Mouse (Mus musculus) neural tube, embryonic 14.5 days (tissue): ENCODE data around the gene Sfmbt1. TPM values are rescaled to one million over a fixed set of nuclear protein-coding genes. Genes with fewer than 3 reads are reported as not detected.

Experiments used
- ATAC-seq: fragments of 200-750 bp; cut with Nextera tagmentation; 2 replicates; pipeline ENCODE4 v1.8.0; 2017; ENCODE audit warnings: low read depth, mild to moderate bottlenecking, moderate TSS enrichment, moderate library complexity
- H3K27ac ChIP-seq: fragments of 300-500 bp; sonication (generic); 2 replicates; pipeline ENCODE4 v1.5.1; 2014; ENCODE audit warnings: low read depth, mild to moderate bottlenecking, control low read depth, low read length, moderate library complexity, mixed read lengths
- H3K27me3 ChIP-seq: fragments of 300-500 bp; sonication (generic); 2 replicates; pipeline ENCODE4 v1.6.1; 2014; ENCODE audit warnings: low read length; ENCODE audit not compliant: control insufficient read depth, insufficient read depth
- H3K36me3 ChIP-seq: fragments of 300-500 bp; sonication (generic); 2 replicates; pipeline ENCODE4 v1.6.1; 2014; ENCODE audit warnings: low read length, mixed read lengths; ENCODE audit not compliant: control insufficient read depth, insufficient read depth
- H3K4me1 ChIP-seq: fragments of 300-500 bp; sonication (generic); 2 replicates; pipeline ENCODE4 v1.6.1; 2014; ENCODE audit warnings: low read length; ENCODE audit not compliant: control insufficient read depth, insufficient read depth
- H3K4me2 ChIP-seq: fragments of 300-500 bp; sonication (generic); 2 replicates; pipeline ENCODE4 v1.6.1; 2014; ENCODE audit warnings: mild to moderate bottlenecking, low read depth, low read length, control low read depth
- H3K4me3 ChIP-seq: fragments of 300-500 bp; sonication (generic); 2 replicates; pipeline ENCODE4 v1.5.1; 2014; ENCODE audit warnings: low read depth, low read length, control low read depth, mixed read lengths
- H3K9ac ChIP-seq: fragments of 300-500 bp; sonication (generic); replicated peaks from 2 replicates; pipeline ENCODE4 v1.6.1; 2014; ENCODE audit warnings: low read depth, mild to moderate bottlenecking, control low read depth, low read length, mixed read lengths
- H3K9me3 ChIP-seq: fragments of 300-500 bp; sonication (generic); 2 replicates; pipeline ENCODE4 v1.6.1; 2016; ENCODE audit warnings: low read length; ENCODE audit not compliant: control insufficient read depth
- WGBS: fragments of 180-500 bp; shearing (Covaris S2); extraction: QIAGEN DNeasy Blood & Tissue Kit; methylation state at CpG from one replicate; pipeline ENCODE4 v1.1.7; 2014; 5-methylcytosine and 5-hydroxymethylcytosine counted together
- polyA plus RNA-seq: library from polyadenylated mRNA; unstranded; fragments of >200 nt; fragmentation: Nextera tagmentation; extraction: Ambion mirVana; gene quantifications from 2 replicates; pipeline ENCODE4 v1.2.1, GENCODE M21; 2014

Sfmbt1 gene
- polyA plus RNA-seq, 1 experiment from 2014 or later = 22.1 TPM

DNA sequence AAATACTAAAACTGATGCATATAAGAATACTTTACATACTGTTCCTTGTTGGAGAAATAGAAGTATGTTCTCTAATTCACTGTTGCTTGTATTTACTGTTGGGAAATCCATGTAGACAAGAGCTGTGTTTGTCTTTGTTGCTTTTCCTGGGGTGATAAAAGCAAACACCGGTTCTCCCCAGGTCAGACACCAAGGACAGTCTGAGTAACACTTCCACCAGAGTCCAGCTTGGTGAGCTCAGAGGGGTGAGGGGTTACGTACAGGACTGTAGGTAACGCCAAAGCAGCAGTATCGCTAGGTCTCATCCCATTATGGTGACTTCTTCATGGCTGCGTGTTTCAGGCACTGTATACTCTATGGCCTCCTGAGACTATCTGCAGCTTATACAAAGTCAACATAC lies 20.0 kb downstream of the Sfmbt1 start:
- H3K4me3 ChIP-seq = no peak overlapping the region
- no peaks in the 10 kb centered on the region for H3K9me3 ChIP-seq
- no peak overlapping the region for H3K4me2 ChIP-seq
- no peaks in the 10 kb centered on the region for H3K27me3 ChIP-seq
- 94% methylated on average over 5 of the region's 5 CpGs for WGBS
- ATAC-seq = no peak
- no peaks in the 10 kb centered on the region for H3K4me1 ChIP-seq
- no peak overlapping the region for H3K9ac ChIP-seq
- no peak overlapping the region for H3K27ac ChIP-seq
- no peaks in the 10 kb centered on the region for H3K36me3 ChIP-seq

GRCm38 (mm10) chr14:30735810-30736209 lies 21.2 kb downstream of the Sfmbt1 start:
- Histone ChIP-seq H3K36me3 (no peaks in the 10 kb centered on the region), H3K27me3 (no peaks in the 10 kb centered on the region), H3K4me3 (no peak overlapping the region), H3K4me1 (no peaks in the 10 kb centered on the region), H3K27ac (no peak overlapping the region), H3K9me3 (no peaks in the 10 kb centered on the region), H3K4me2 (no peak overlapping the region), H3K9ac (no peak overlapping the region)
- no peak for ATAC-seq
- 80% methylated on average over 3 of the region's 3 CpGs for WGBS

DNA sequence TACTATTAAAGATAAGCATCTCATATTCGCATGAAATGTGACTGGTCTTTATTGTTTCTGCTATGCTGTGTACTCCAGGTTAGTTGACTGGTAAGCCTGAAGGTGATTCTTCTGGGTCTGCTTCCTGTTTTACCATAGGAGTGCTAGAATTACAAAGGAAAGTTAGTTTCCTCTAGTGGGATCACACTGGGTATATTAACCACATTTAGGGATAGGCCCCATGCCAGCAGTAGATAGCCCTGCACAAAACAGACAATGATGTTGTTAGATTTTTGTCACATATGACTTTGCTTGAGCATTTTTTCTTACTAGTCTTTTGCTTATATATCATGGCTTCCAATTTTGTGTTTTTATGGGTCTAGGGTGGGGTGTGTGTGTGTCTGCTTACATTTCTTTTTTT lies 21.8 kb downstream of the Sfmbt1 start:
- Histone ChIP-seq H3K36me3 (no peaks in the 10 kb centered on the region), H3K4me2 (no peak overlapping the region), H3K9me3 (no peaks in the 10 kb centered on the region), H3K9ac (no peak overlapping the region), H3K4me1 (no peaks in the 10 kb centered on the region), H3K27me3 (no peaks in the 10 kb centered on the region), H3K27ac (no peak overlapping the region), H3K4me3 (no peak overlapping the region)
- 97% methylated on average over 1 of the region's 1 CpGs for WGBS
- ATAC-seq = no peak

DNA sequence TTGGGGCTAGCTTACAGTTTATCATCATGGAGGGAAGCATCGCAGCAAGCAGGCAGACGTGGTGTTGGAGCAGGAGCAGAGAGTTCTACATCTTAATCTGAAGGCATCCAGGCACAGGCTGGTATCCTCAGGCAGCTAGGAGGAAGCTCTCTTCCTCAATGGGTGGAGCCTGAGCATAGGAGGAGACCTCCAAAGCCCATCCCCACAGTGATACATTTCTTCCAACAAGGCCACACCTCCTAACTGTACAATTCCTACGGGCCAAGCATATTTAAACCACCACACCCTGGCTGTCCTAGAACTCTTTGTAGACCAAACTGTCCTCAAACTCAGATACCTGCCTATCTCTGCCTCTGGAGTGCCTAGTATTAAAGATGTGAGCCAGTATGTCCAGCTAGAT lies 29.2 kb downstream of the Sfmbt1 start:
- no peaks in the 10 kb centered on the region for H3K27me3 ChIP-seq
- 77% methylated on average over 3 of the region's 3 CpGs for WGBS
- no peak overlapping the region for H3K9ac ChIP-seq
- no peaks in the 10 kb centered on the region for H3K9me3 ChIP-seq
- ATAC-seq = no peak
- H3K4me1 ChIP-seq = no peaks in the 10 kb centered on the region
- no peak overlapping the region for H3K4me2 ChIP-seq
- H3K27ac ChIP-seq = no peak overlapping the region
- no peak overlapping the region for H3K4me3 ChIP-seq
- no peaks in the 10 kb centered on the region for H3K36me3 ChIP-seq

DNA sequence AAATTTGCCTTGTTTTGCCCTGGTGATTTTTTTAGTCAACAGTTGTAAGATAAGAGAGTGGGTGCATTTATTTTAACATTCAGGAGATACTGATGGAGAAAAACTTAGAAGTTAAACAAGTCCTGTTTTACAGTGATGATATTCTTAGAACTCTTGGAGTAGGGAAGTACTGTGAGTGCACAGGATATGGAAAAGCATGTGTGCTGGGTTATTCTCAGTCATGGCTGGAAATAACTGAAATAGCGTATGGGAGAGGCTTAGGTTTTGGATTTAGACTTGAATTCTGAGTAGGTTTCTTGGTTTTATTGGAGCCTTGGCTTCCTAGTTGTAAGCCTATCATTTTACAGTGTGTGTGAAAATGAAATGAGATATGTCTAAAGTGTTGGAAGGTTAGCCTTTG lies 31.5 kb downstream of the Sfmbt1 start:
- no peaks in the 10 kb centered on the region for H3K36me3 ChIP-seq
- no peak overlapping the region for H3K27ac ChIP-seq
- H3K4me3 ChIP-seq = no peak overlapping the region
- H3K4me1 ChIP-seq = no peaks in the 10 kb centered on the region
- 97% methylated on average over 1 of the region's 1 CpGs for WGBS
- no peak overlapping the region for H3K4me2 ChIP-seq
- ATAC-seq = no peak
- H3K9ac ChIP-seq = no peak overlapping the region
- H3K9me3 ChIP-seq = no peaks in the 10 kb centered on the region
- no peaks in the 10 kb centered on the region for H3K27me3 ChIP-seq

GRCm38 (mm10) chr14:30757239-30757638 lies 42.6 kb downstream of the Sfmbt1 start:
- Histone ChIP-seq H3K27me3 (no peaks in the 10 kb centered on the region), H3K27ac (no peak overlapping the region), H3K4me3 (no peak overlapping the region), H3K9me3 (no peaks in the 10 kb centered on the region), H3K36me3 (no peaks in the 10 kb centered on the region), H3K4me1 (no peaks in the 10 kb centered on the region), H3K4me2 (no peak overlapping the region), H3K9ac (no peak overlapping the region)
- WGBS = 95% methylated on average over 3 of the region's 3 CpGs
- no peak for ATAC-seq

- Histone ChIP-seq H3K27ac (no peak overlapping the region), H3K4me1 (no peaks in the 10 kb centered on the region), H3K9me3 (no peaks in the 10 kb centered on the region), H3K27me3 (no peaks in the 10 kb centered on the region), H3K36me3 (no peaks in the 10 kb centered on the region), H3K9ac (no peak overlapping the region), H3K4me2 (no peak overlapping the region), H3K4me3 (no peak overlapping the region)
- ATAC-seq = no peak
- WGBS = 97% methylated on average over 1 of the region's 1 CpGs
These were observed 46.6 kb downstream of the Sfmbt1 start for GRCm38 (mm10) chr14:30761211-30761610.

DNA sequence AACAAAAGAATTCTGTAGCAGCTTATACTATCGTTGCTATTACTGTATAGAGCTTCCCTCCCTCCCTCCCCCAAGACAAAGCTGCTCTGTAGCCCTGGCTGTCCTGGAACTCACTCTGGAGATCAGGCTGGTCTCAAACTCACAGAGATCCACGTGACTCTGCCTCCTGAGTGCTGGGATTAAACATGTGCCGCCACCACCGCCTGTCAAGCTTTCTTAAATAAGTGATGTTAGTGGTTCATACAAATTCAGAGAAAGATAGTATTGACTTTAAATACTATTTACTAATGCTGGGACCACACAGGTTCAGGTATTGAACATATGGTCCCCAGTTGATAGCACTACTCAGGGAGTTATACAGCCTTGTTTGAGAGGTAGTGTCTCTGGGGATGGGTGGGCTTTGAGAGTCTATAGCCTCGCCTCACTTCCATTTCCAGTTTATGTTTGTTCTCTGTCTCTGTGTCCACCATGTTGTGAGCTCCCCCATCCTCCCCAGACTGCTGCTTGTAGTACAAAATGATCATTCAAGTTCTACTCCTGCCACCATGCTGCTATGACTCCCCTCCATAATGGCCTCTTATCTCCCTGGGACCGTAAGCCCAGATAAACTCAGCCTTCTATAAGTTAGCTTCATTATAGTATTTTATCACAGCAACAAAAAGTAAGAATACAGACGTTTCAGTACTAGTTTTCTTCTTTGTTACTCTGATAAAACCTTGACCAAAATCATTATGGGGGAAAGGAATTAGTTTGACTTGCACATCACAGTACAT lies 47.7 kb downstream of the Sfmbt1 start:
- H3K9ac ChIP-seq = no peak overlapping the region
- WGBS = 92% methylated on average over 7 of the region's 7 CpGs
- H3K4me3 ChIP-seq = no peak overlapping the region
- no peaks in the 10 kb centered on the region for H3K9me3 ChIP-seq
- no peak overlapping the region for H3K27ac ChIP-seq
- ATAC-seq = no peak
- no peaks in the 10 kb centered on the region for H3K36me3 ChIP-seq
- H3K4me2 ChIP-seq = no peak overlapping the region
- no peaks in the 10 kb centered on the region for H3K27me3 ChIP-seq
- H3K4me1 ChIP-seq = no peaks in the 10 kb centered on the region

DNA sequence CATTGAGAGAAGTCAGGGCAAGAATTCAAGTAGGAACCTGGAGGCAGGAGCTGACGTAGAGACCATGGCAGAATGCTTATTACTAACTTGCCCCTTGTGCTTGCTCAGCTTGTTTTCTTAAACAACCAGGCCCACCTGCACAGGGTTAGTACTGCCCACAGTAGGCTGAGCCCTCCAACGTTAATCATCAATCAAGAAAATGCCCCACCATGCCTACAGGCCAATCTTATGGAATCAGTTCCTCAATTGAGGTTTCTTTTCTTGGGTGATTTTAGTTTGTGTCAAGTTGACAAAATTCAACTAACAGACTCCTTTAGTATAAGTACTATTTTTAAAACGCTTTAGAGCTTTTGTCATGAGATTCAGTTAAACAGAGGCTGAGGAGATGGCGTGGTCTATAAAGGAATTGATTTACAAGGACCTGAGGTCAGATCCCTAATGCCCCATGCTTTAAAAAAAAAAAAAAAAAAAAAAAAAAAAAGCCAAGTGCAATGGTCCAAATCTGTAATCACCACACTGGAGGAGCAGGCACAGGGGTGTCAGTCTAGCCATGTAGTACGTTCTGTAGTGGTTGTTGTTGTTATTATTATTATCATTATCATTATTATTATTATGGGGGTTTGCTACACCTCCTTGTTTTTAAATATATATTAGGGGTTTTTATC lies 48.4 kb downstream of the Sfmbt1 start:
- Histone ChIP-seq H3K4me2 (no peak overlapping the region), H3K4me1 (no peaks in the 10 kb centered on the region), H3K9me3 (no peaks in the 10 kb centered on the region), H3K9ac (no peak overlapping the region), H3K4me3 (no peak overlapping the region), H3K27ac (no peak overlapping the region), H3K36me3 (no peaks in the 10 kb centered on the region), H3K27me3 (no peaks in the 10 kb centered on the region)
- WGBS = 71% methylated on average over 5 of the region's 5 CpGs
- ATAC-seq = no peak
